18 mouse cellular contexts compared by ENCODE assay signal in the genomic region with DNA sequence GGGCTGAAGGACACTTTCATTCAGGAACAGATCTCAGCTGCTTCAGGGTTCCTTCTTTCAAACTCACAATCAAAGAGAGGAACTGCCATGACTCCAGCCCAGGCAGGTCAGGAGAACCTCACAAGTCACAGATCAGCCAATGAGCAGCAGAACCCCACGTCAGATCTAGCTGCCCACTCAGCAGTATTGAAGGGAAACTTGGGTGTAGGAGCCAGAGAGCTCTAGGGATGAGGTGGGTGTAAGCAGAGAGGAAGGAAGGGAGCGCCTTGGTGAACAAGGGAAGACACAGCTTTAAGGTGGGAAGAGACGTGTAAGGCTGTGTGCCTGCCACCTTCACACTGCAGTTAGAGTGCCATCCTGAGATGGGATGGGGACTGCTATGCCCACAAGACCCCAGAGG. TPM values are rescaled to one million over a fixed set of nuclear protein-coding genes. Genes with fewer than 3 reads are reported as not detected.
DNase-seq lines count a peak whose midpoint lies in the region; ATAC-seq and TF ChIP-seq lines count a peak whose summit lies in the region.
"Had no signal": no experiment of that assay in that cellular context is flagged by ENCODE, and none has a peak within 500 bp of the region (broad histone marks: within the 10 kb centered on the region; RNA-seq: fewer than 3 reads in every experiment).

No protein-coding gene starts in this region.

- TF ChIP-seq CTCF in kidney, postnatal 0 days (IDR thresholded peaks at IDR 0.05; ENCODE audit: low read depth) = no peak

- H3K27me3 ChIP-seq in kidney, postnatal 0 days (ENCODE audit: insufficient read depth, low read length) = no peaks in the 10 kb centered on the region
- H3K27me3 ChIP-seq in liver, embryonic 13.5 days = 0 out of 2 replicates have a peak, but pooled peaks cover 3% of the 10 kb centered on the region
- H3K27me3 ChIP-seq: limb, embryonic 15.5 days; midbrain, embryonic 15.5 days had no signal

- ATAC-seq in kidney, postnatal 0 days (replicated peaks; ENCODE audit: low FRiP score, low read depth) = no peak
- ATAC-seq in liver, embryonic 13.5 days (ENCODE audit: low read depth) = no peak
- no peak for ATAC-seq in megakaryocyte-erythroid progenitor cell, adult 5-6 weeks (replicated peaks; ENCODE audit: low FRiP score, low TSS enrichment, poor library complexity, severe bottlenecking)
- no peak for ATAC-seq in megakaryocyte progenitor cell, adult 5-6 weeks (replicated peaks; ENCODE audit: poor library complexity)
- ATAC-seq: forebrain, embryonic 14.5 days; midbrain, embryonic 15.5 days had no signal

- no peak overlapping the region for H3K4me2 ChIP-seq in kidney, postnatal 0 days (ENCODE audit: low read length)
- H3K4me2 ChIP-seq in liver, embryonic 13.5 days = no peak overlapping the region
- H3K4me2 ChIP-seq: hindbrain, embryonic 13.5 days; limb, embryonic 15.5 days; midbrain, embryonic 15.5 days had no signal

- no peak overlapping the region for H3K4me3 ChIP-seq in kidney, postnatal 0 days (replicated peaks; ENCODE audit: low read depth, low read length)
- no peak overlapping the region for H3K4me3 ChIP-seq in liver, embryonic 13.5 days (replicated peaks)
- H3K4me3 ChIP-seq: hindbrain, embryonic 13.5 days; limb, embryonic 15.5 days; midbrain, embryonic 15.5 days had no signal

- no peaks in the 10 kb centered on the region for H3K36me3 ChIP-seq in kidney, postnatal 0 days (ENCODE audit: insufficient read depth, low read length)
- H3K36me3 ChIP-seq in liver, embryonic 13.5 days = no peaks in the 10 kb centered on the region
- H3K36me3 ChIP-seq: hindbrain, embryonic 13.5 days; limb, embryonic 15.5 days; midbrain, embryonic 15.5 days had no signal

- no peaks in the 10 kb centered on the region for H3K9me3 ChIP-seq in kidney, postnatal 0 days (replicated peaks; ENCODE audit: low read length)
- H3K9me3 ChIP-seq in liver, embryonic 13.5 days (replicated peaks) = no peaks in the 10 kb centered on the region
- H3K9me3 ChIP-seq: hindbrain, embryonic 13.5 days; limb, embryonic 15.5 days; midbrain, embryonic 15.5 days had no signal

- no peak for DNase-seq in kidney, postnatal 0 days (ENCODE audit: low spot score)
- DNase-seq in kidney, adult 18-20 months = no peak
- DNase-seq in right cerebral cortex, postnatal 36 days (ENCODE audit: low spot score in 2 of 2) = peak; percentile 28 to 44
- DNase-seq in right cerebral cortex, postnatal 25 days = no peak
- DNase-seq in liver, embryonic 13.5 days = no peak
- DNase-seq: cerebellum, adult 11 months; cerebellum, postnatal 25 days; gastrocnemius, postnatal 10 days; heart, postnatal 10 days; kidney, postnatal 10 days; lung, postnatal 36 days; thymus, postnatal 4 days had no signal

- no peak overlapping the region for H3K9ac ChIP-seq in kidney, postnatal 0 days (ENCODE audit: low read depth, low read length)
- H3K9ac ChIP-seq in liver, embryonic 13.5 days = no peak overlapping the region
- H3K9ac ChIP-seq: hindbrain, embryonic 13.5 days; limb, embryonic 15.5 days; midbrain, embryonic 15.5 days had no signal

- H3K27ac ChIP-seq in kidney, postnatal 0 days = peak overlapping the region; percentile 37; the same call in 1 of the 2 replicates
- peak overlapping the region; percentile 66 for H3K27ac ChIP-seq in liver, embryonic 13.5 days
- H3K27ac ChIP-seq: hindbrain, embryonic 13.5 days; limb, embryonic 15.5 days; midbrain, embryonic 15.5 days had no signal

- WGBS in kidney, postnatal 0 days = 59% methylated on average over 3 of the region's 3 CpGs
- 42% methylated on average over 3 of the region's 3 CpGs for WGBS in liver, embryonic 13.5 days (ENCODE audit: insufficient replicate concordance)

- H3K4me1 ChIP-seq in kidney, postnatal 0 days (replicated peaks; ENCODE audit: insufficient read depth, low read length) = no peaks in the 10 kb centered on the region
- H3K4me1 ChIP-seq in liver, embryonic 13.5 days (replicated peaks) = peaks cover 16% of the 10 kb centered on the region

RNA-seq across cellular contexts. Expression of gene Nlrp6, which starts 8.4 kb away (rescaled TPM):
- 2.1 and 2.6 TPM in 2 replicates for polyA plus RNA-seq in kidney, postnatal 0 days (2015; fragmentation: Nextera tagmentation; extraction: Ambion mirVana)
- polyA plus RNA-seq in liver, embryonic 13.5 days (2015; fragmentation: Nextera tagmentation; extraction: Ambion mirVana) = 1.6 and 2.4 TPM in 2 replicates
- total RNA-seq in megakaryocyte-erythroid progenitor cell, adult 5-6 weeks (2014; fragmentation: Nextera tagmentation) = 0.52 TPM in 1 of 2 replicates, not detected in the other
- not detected in 2 replicates for total RNA-seq in megakaryocyte-erythroid progenitor cell, adult 5-6 weeks (2017)
- not detected in 2 replicates for total RNA-seq in megakaryocyte progenitor cell, adult 5-6 weeks (2015)
- not detected in 2 replicates for total RNA-seq in megakaryocyte progenitor cell, adult 5-6 weeks (2017)
- total RNA-seq: gastrocnemius, postnatal 10 days; heart, postnatal 10 days had no signal

RNA-seq across cellular contexts. Expression of gene Cox8b, which starts 12.0 kb away (rescaled TPM):
- polyA plus RNA-seq in kidney, postnatal 0 days (2015; fragmentation: Nextera tagmentation; extraction: Ambion mirVana) = 0.39 and 0.47 TPM in 2 replicates
- polyA plus RNA-seq in liver, embryonic 13.5 days (2015; fragmentation: Nextera tagmentation; extraction: Ambion mirVana) = 0.33 and 1.3 TPM in 2 replicates
- not detected in 2 replicates for total RNA-seq in megakaryocyte-erythroid progenitor cell, adult 5-6 weeks (2014; fragmentation: Nextera tagmentation)
- total RNA-seq in megakaryocyte-erythroid progenitor cell, adult 5-6 weeks (2017) = not detected in 2 replicates
- not detected in 2 replicates for total RNA-seq in megakaryocyte progenitor cell, adult 5-6 weeks (2015)
- not detected in 2 replicates for total RNA-seq in megakaryocyte progenitor cell, adult 5-6 weeks (2017)
- polyA plus RNA-seq: forebrain, embryonic 14.5 days; hindbrain, embryonic 13.5 days; midbrain, embryonic 15.5 days had no signal

RNA-seq across cellular contexts. Expression of gene Pgghg, which starts 28.9 kb away (rescaled TPM):
- 20.3 and 20.7 TPM in 2 replicates for polyA plus RNA-seq in kidney, postnatal 0 days (2015; fragmentation: Nextera tagmentation; extraction: Ambion mirVana)
- polyA plus RNA-seq in liver, embryonic 13.5 days (2015; fragmentation: Nextera tagmentation; extraction: Ambion mirVana) = 5.0 and 5.9 TPM in 2 replicates
- 12.2 and 18.7 TPM in 2 replicates for total RNA-seq in megakaryocyte-erythroid progenitor cell, adult 5-6 weeks (2014; fragmentation: Nextera tagmentation)
- 6.1 and 7.2 TPM in 2 replicates for total RNA-seq in megakaryocyte-erythroid progenitor cell, adult 5-6 weeks (2017)
- total RNA-seq in megakaryocyte progenitor cell, adult 5-6 weeks (2015) = 5.1 and 7.3 TPM in 2 replicates
- total RNA-seq in megakaryocyte progenitor cell, adult 5-6 weeks (2017) = 8.2 and 9.0 TPM in 2 replicates

RNA-seq across cellular contexts. Expression of gene Sirt3, which starts 30.2 kb away (rescaled TPM):
- 47.2 and 48.6 TPM in 2 replicates for polyA plus RNA-seq in kidney, postnatal 0 days (2015; fragmentation: Nextera tagmentation; extraction: Ambion mirVana)
- polyA plus RNA-seq in liver, embryonic 13.5 days (2015; fragmentation: Nextera tagmentation; extraction: Ambion mirVana) = 16.6 and 16.8 TPM in 2 replicates
- total RNA-seq in megakaryocyte-erythroid progenitor cell, adult 5-6 weeks (2014; fragmentation: Nextera tagmentation) = 27.7 and 32.4 TPM in 2 replicates
- total RNA-seq in megakaryocyte-erythroid progenitor cell, adult 5-6 weeks (2017) = 18.2 and 23.4 TPM in 2 replicates
- total RNA-seq in megakaryocyte progenitor cell, adult 5-6 weeks (2015) = 22.9 and 23.0 TPM in 2 replicates
- 30.0 and 31.9 TPM in 2 replicates for total RNA-seq in megakaryocyte progenitor cell, adult 5-6 weeks (2017)

RNA-seq across cellular contexts. Expression of gene Psmd13, which starts 30.5 kb away (rescaled TPM):
- 198 and 219 TPM in 2 replicates for polyA plus RNA-seq in kidney, postnatal 0 days (2015; fragmentation: Nextera tagmentation; extraction: Ambion mirVana)
- 187 and 202 TPM in 2 replicates for polyA plus RNA-seq in liver, embryonic 13.5 days (2015; fragmentation: Nextera tagmentation; extraction: Ambion mirVana)
- 86.3 and 118 TPM in 2 replicates for total RNA-seq in megakaryocyte-erythroid progenitor cell, adult 5-6 weeks (2014; fragmentation: Nextera tagmentation)
- 169 and 203 TPM in 2 replicates for total RNA-seq in megakaryocyte-erythroid progenitor cell, adult 5-6 weeks (2017)
- total RNA-seq in megakaryocyte progenitor cell, adult 5-6 weeks (2015) = 85.9 and 103 TPM in 2 replicates
- total RNA-seq in megakaryocyte progenitor cell, adult 5-6 weeks (2017) = 197 and 208 TPM in 2 replicates

Comparison
In these comparisons a context has a peak if more than half of its experiments do, and no peak if none do; other contexts are left out.
1. DNase-seq: peak in right cerebral cortex, postnatal 36 days (2 of 2); none in kidney, postnatal 0 days (single experiment), kidney, adult 18-20 months (single experiment), right cerebral cortex, postnatal 25 days (single experiment) and liver, embryonic 13.5 days (single experiment).